Mouse (Mus musculus): ENCODE results near the gene Tbx1.

The Tbx1 gene

GRCm38 (mm10) chr16:18587847-18588737, 2.4 kb downstream of the Tbx1 start:
- DNase-seq (ENCODE audit: low read depth, low spot score), result no peak

DNA sequence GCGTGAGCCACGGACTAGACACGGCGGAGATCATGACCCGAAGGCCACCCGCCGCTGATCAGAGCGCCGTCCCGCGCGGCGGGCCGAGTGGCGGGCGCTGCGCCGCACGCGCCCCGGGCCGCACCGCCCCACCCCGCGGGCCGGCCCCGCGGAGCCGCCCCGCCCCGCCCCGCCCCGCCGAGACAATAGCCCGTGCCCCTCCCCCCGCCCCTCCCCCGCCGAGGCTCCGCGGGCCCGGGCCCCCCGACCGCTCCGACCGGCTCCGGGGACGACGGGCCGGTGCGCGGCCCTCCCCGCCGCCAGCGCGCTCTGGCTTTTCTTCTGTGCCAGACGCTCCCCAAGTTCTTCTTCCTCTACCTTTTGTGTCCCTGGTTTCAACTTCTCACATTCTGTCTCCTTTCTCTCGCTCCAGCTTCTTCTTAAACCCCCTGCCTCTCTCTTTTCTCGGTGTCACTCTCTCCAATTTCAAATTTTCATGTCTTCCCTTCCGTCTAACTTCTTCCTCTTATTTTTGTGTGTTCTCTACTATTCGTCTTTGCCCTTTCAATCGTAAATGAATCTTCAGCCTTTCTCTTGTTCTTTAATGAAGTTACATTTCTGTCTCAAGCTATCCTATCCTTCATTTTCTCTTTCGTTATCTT, 3.4 kb downstream of the Tbx1 start:
- no peak for DNase-seq (ENCODE audit: low read depth, low spot score)

DNA sequence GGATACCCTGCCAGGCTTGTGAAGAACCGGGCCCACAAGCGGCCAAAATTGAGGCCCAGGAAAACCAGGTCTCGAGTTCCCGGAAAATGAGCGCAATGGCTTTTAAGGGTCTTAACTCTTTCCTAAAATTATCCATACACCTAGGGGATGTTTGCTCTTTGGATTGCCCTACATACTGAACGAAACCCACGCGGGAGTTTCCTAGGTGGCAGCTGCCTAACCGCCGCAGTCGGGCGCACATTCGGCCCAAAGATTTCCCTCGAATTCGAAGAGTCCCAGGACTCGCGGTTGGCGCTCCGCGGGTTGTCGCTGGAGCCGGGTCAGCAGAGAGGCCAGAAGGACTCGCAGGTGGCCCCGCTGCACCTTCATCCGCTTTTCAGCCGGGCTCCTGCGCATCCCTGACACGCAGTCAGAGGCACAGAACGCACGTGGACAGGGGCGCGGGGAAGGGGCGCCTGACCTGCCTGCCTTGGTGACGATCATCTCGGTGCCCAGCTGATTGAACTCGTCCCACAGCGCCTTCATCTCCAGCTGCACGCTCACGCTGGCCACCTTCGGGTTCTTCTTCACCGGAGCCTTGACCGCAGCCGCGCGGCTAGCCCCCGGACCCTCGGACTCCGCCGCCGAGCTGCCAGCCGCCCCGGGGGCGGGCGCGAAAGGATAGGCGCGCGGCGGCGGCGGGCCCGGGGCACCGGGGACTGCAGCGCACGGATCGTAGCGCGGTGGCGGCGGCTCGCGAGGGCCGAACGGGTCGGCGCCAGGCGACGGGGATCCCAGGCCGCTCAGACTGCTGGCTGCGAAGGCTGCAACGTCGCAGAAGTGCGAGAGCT, 4.2 kb downstream of the Tbx1 start:
- no peak for DNase-seq (ENCODE audit: low read depth, low spot score)

DNA sequence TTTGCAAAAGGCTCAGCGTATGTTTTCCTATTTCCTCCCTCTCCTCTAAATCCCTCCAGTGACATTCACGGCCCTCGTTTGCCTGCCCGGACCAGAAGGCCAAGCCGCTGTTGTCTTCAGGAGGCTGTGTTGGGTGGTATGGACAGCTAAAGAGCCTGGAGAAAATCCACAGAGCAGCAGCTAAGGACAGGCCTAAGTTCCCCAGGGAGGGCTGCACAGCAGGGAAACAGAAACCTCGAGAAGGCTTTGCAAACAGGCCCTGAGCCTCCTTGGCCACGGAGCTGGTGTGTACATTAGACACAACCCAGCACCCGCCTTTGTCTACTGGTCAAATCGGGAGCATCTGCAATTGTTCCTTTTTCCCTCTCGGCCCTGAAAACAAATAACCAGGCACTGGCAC, 4.8 kb downstream of the Tbx1 start:
- DNase-seq (ENCODE audit: low read depth, low spot score), result no peak

DNA sequence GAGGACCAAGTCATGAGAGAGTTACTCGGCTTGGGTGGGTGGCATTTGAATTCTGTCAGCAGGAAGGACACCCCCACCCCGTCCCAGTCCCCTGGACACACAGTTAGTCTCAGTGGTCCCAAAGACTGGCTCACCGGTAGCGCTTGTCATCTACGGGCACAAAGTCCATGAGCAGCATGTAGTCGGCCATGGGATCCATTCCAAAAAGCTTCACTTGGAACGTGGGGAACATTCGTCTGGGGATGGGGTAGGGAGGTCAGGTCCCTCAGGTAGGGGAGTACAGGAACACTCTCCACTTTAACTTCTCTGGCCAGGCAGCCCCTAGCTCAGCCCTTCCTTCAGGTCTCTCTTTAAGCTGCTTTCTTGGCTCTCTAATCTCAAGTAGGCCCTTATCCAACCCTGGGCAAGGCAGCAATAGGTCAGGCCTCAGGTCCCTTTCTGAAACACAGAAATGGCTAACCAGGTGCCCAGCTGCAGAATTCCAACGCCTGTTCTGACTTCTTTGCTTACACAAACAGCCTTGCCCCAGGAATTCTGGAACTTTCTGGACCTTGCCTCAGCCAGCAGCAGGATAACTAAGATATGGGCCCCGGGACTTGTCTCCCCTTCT, 5.5 kb downstream of the Tbx1 start:
- no peak for DNase-seq (ENCODE audit: low read depth, low spot score)

- no peak for DNase-seq (ENCODE audit: low read depth, low spot score)
Observed at GRCm38 (mm10) chr16:18583673-18584357, 6.7 kb downstream of the Tbx1 start.

DNA sequence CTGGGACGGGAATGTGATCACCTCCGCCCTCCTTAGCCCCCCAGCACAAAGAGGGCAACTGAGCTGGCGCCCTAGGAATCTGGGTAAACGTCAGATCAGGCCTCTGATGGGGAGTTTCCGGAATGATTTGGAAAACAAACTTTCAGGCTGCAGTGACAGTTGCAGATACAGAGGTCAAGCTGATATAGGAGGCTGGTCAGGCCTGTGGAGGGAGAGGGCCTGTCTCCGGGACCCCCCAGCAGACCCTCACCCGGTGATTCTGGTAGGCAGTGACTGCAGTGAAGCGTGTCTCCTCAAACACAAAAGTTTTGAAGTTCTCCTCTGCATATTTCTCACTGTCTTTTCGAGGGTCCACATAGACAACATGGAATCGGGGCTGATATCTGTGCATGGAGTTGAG, 7.3 kb downstream of the Tbx1 start:
- no peak for DNase-seq (ENCODE audit: low read depth, low spot score)

- no peak for DNase-seq (ENCODE audit: low read depth, low spot score)
Observed at GRCm38 (mm10) chr16:18582426-18583148, 7.9 kb downstream of the Tbx1 start.

- DNase-seq (ENCODE audit: low read depth, low spot score), result no peak
Observed at GRCm38 (mm10) chr16:18581623-18582205, 8.8 kb downstream of the Tbx1 start.

- DNase-seq (ENCODE audit: low read depth, low spot score), result no peak
Observed at GRCm38 (mm10) chr16:18581050-18581622, 9.3 kb downstream of the Tbx1 start.

- DNase-seq (ENCODE audit: low read depth, low spot score), result no peak
Observed at GRCm38 (mm10) chr16:18580389-18580788, 10.1 kb downstream of the Tbx1 start.

DNA sequence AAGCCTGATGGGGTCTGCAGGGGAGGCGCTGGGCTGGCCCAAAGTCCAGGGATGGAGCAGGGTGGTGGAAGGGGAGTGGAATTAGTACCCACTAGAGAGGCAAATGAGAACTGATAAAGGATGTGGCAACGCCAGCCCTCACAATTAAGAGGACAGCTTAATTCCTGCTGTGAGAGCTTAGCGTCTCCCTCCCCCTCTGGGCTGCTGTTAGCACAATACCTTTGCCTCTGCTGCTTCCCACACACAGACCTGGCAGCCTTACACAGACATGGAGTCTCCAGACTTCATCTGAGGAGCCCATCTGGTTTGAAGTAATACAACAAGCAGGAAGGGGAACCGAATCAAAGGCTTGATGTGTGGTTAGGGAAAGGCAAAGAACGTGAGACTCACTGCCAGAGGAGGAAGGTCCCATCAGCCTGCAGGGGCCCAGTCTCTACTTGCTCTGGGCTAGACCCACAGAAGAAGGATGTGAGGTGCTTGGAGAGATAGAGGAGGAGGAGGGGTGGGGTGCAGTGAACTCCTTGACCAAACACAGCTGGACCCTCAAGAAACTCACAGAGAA, 12.8 kb downstream of the Tbx1 start:
- no peak for DNase-seq (ENCODE audit: low read depth, low spot score)

- DNase-seq (ENCODE audit: low read depth, low spot score), result no peak
Observed at GRCm38 (mm10) chr16:18577071-18577470, 13.4 kb downstream of the Tbx1 start.

DNA sequence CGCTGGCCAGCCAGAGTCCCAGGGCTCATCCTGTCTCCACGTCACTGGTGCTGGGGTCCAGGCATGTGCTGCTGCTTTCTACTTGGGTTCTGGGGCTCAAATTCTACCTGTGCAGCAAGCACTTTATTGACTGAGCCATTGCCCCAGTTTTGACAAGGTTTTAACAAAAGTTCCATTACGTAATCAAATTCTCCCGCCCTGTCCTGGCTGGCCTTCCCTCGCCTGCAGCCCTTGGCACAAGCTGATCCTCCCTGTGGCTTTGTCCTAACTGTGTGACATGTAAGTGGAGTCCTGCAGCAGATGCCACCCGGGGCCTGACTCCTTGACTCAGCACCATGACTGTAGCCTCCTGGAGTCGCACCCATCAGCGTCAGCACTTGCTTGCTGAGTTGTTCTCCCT, 16.3 kb downstream of the Tbx1 start:
- no peak for DNase-seq (ENCODE audit: low read depth, low spot score)

DNA sequence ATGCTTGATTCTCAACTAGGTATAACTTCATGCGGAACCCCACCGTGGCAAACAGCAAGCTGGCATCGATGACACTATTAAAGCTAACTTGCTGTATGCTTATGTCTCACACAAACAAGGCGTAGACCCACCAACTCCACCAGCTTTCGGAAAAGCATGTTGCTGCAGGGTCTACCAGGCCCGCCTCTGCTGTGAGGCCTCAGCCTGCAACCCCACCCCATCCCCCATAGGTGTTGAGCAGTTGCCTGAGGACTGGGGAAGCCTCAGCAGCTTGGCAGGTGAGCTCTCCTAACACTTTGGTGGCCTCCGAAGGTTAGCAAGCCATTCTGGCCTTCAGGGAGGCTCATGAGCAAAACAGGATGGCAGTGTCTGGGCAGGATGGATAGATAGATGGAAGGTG, 21.9 kb downstream of the Tbx1 start:
- DNase-seq (ENCODE audit: low read depth, low spot score), result no peak

GRCm38 (mm10) chr16:18564472-18564871, 26.0 kb downstream of the Tbx1 start:
- no peak for DNase-seq (ENCODE audit: low read depth, low spot score)

GRCm38 (mm10) chr16:18556461-18556860, 34.0 kb downstream of the Tbx1 start:
- no peak for DNase-seq (ENCODE audit: low read depth, low spot score)

DNA sequence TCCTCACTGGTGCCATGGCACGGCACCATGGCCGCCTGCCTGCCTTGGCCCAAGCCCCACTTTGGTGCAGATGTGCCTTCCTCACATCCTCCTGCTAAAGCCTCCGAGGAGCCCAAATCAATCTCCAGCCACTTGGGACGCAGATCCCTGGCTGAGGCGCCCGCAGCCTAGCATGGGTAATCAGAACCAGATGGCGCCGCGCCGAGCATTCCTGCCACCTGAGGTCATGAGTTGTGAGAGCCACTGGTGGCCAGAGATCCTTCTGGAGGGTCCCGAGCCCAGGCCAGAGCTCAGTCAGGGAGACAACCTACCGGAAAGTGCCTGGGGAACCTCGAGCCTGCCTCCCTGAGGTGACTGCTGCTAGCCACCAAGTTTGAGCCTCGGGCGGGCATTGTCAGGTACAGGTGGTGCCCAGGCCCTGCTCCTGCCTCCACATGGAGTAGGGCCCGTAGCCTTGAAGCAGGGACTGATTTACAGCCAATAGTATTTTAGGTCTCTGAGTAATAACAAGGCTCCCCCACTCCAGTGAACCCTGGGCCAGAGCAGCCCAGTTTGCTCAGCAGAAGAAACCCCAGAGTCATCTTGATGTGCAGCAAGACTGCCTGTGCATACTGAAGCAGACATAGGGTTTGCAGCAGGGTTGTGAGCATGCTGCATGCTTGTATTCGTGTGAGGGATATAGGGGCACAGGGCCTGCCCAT, 35.1 kb downstream of the Tbx1 start:
- no peak for DNase-seq (ENCODE audit: low read depth, low spot score)

DNA sequence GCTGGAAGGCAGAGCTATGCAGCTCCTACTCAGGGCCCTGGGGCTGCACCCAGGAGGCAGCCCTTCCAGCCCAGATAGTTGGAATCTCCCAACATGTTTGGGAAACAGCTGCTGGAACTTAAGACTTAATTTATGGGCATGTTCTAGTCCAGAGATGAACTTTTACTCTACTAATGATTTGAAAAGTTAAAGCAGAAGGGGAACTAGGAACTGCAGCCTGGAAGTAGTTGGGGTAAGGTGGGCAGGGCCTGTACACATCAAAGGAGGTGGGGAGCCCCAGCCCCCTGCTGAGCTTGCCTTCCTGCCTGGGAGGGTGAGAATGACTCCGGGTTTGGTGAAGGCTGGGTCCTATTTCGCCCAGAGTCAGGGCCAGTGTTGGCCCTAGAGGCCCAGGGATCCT, 35.8 kb downstream of the Tbx1 start:
- DNase-seq (ENCODE audit: low read depth, low spot score), result no peak
